Mouse (Mus musculus): ENCODE measurements around the gene Pik3cd.
"Not testable (repeated sequence)": the region's sequence is repeated elsewhere in the genome, so short reads cannot be mapped to it uniquely, and the experiment has no call there.

The Pik3cd gene

GRCm38 (mm10) chr4:149702210-149702979 lies at the start of gene Pik3cd:
Gene Pik3cd (minus strand): TSS chr4:149702571.
- DNase-seq = peak; percentile 63

DNA sequence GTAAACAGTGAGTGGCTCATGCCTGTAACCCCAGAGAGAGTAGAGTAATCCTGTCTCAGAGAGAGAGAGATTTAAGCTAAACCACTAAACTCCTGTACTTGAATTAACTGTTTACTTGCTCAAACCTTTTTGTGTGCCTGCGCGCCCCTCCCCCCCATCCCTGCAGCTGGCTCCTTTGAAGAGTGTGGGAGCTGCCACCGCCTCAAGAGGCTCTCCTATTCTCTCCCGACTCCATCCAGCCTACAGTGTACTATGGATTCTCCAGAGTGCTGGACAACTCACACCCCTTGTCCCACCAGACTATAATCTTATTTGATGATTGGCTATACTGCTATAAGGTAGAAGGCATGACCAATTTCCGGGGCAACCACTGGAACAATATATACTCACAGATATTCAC lies 48.3 kb upstream of the Pik3cd start:
- no peak for DNase-seq

DNA sequence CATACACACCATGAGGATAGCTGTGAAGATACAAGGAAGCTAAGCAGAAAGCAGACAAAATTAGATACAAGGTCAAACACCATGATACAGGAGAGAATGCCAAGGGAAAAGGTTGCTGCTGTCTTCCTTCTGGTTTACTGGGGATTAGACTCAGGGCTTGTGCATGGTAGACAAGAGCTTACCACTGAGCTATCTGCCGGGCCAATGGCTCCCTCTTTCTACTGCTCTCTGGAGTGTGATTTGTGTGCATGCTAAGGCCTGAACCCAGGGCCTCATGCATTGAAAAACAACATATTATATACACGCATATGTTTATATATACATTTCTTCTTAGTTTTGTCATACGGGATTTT lies 47.3 kb upstream of the Pik3cd start:
- not testable (repeated sequence) for DNase-seq

- no peak for DNase-seq
Measured at GRCm38 (mm10) chr4:149749003-149749662, 46.8 kb upstream of the Pik3cd start.

DNA sequence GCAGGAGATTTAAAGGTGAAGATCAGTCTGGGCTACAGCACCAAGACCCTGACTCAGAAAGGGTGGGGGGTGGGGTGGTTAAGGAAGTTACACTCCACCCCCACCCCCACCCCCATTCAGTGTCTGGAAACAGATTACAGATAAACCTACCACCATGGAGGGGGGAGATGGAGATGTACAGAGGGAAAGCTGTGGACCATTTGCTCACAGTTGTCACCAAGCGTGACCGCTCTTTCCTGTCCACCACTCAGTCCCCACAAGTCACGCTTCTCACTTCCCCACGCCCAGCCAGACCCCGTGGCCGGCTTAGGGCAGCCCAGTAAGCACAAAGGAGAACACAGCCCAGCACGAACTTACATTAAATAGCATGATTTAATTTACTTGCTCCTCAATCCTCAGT lies 41.7 kb upstream of the Pik3cd start:
- no peak for DNase-seq

GRCm38 (mm10) chr4:149742011-149742530 lies 39.7 kb upstream of the Pik3cd start:
- no peak for DNase-seq

- peak; percentile 7 for DNase-seq
Measured at GRCm38 (mm10) chr4:149740301-149740700, 37.9 kb upstream of the Pik3cd start.

GRCm38 (mm10) chr4:149739478-149739877 lies 37.1 kb upstream of the Pik3cd start:
- DNase-seq = peak; percentile 5

DNA sequence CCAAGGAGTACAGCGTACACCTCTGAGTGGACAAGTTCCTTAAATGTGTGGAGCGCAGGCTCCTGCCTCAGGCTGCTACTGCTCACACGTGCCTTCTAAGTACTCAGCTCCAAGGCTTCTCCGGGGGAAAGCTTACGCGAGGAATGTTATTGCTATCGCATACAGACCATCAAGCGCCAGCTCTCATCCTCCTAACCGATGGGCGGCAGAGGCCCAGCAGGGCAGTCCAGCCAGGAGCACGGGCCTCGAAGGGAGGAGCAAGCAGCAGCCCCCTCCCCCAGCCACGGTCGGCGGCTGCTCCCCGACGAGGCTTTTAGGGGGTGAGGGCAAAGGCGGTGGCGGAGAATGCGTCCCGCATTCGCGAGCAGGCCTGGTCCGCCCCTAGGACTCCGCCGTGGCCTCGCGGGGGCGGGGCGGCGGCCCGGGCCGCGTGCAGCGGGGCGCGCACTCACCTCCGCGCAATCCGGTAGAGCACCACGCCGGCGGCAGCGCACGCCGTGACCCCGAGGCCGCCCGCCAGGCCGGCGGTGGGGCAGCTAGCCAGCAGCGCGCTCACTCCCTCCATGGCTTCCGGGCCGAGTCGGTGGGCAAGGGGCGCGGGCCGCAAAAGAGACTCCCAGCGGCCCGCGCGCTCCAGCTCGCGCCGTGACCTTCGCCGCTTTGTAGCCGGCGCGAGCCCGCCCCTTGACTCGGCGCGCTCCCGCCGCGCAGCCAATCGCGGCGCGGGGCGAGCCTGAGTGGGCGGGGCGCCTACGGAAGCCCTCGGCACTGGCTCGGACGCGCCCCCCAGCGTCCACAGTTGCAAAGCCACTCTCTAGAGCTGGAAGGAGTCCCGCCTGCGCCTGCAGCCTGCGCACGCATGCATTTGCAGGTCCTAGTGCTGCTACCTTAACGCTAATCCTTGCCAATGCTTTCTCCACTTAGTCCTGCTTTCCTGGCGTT lies 35.3 kb upstream of the Pik3cd start, which contains the start of gene Tmem201:
Gene Tmem201 (minus strand): TSS at position 662 of the 942 bp plus-strand sequence.
- DNase-seq = peak; percentile 99

DNA sequence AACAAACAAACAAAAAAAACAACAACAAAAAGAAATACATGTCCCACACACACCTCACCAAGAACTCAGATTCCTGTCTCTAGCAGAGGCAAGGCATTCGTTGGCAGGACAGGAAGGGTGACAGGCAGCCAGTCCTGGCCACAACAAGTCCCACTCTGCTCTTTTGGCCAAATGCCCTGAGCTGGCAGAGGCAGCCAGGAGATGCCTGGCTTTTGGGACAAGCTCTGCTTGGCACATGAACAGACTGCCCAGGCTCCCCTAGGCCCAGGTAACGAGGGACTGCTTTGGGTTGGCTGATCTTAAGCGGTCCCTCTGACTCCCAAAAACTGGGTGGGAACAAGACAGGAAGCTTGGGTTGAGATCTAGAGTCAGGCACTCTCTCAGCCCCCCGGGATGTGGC lies 34.2 kb upstream of the Pik3cd start:
- no peak for DNase-seq

DNA sequence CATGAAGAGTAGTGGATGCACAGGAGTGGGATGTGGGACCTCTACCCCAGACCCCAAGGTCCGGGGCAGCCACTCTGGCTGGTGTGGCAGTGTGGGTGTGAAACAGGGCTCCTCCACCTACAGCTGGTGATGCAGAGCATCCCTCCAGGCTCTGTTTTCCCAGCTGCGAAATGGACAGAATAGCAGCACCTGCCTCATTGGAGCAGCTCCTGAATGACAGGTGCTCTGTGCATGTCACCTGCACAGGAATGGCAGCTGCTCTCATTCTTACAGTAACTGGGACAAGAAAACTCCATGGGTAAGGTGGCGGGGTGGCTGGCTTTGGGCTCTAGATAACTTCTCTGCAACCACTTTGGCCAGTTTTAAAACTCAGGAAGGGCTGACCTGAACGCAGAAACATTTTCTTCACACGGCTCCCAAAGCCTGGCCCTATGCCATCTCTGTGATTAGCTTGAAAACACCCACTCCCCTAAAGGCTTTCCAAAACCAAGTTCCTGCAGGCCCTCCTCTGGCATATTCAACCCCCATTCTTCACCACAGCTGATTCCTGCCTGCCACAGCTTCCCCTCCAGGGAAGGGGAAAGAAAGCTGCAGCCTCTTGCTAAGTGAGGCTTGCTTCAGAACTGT lies 33.4 kb upstream of the Pik3cd start:
- no peak for DNase-seq

DNA sequence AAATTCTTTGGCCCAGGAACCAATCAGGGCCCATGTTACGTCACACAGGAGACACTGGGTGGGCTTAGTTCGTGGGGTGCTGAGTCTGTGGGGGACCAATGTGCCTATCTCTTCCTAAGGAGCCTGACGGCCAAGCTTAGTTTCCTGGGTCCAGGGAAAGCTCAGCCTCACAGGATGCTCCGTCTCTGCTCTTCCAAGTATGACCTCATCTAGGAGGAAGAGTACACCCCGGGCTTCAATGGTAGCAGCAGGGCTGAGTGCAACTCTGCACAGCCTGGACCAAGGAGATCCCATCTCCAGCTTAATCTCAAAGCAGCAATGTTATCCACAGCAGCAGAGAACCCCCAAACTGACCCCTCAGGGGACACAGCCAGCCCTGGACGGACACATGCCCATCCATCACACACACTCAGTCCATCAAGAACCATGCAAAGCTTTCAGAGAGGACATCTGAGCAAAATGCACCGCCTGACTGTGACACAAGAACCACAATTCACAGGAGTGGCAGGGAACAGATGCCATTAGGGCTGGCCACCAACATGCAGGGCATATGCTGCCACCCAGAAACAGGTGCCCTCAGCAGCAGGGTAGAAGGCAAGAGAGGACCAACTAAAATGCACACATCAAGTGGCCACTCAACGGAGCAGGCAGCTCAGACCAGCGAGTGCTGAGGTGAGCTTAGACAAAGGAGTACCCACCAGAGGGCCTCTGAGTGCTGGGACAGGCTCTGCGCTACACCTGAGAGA lies 32.5 kb upstream of the Pik3cd start:
- no peak for DNase-seq

DNA sequence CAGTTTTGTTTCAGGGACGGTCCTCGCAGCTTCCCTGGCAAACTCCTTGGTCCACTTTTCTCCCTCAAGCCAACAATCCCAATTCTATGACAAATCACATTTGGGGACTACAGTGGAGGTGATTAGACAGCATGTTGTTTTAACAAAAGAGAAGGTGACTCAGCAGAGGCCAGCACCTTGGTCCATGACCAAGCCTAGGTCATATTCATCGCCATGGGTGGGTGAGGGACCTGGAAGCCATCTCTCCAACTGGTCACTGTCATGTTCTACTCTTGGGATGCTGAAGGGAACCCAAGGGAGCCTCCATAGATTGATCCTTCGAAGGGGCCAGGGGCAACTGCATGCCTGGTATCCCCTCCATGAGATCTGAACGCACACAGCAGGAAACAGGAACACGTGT lies 31.9 kb upstream of the Pik3cd start:
- DNase-seq = no peak

- no peak for DNase-seq
Measured at GRCm38 (mm10) chr4:149733748-149734147, 31.4 kb upstream of the Pik3cd start.

- DNase-seq = no peak
Measured at GRCm38 (mm10) chr4:149732800-149733199, 30.4 kb upstream of the Pik3cd start.

DNA sequence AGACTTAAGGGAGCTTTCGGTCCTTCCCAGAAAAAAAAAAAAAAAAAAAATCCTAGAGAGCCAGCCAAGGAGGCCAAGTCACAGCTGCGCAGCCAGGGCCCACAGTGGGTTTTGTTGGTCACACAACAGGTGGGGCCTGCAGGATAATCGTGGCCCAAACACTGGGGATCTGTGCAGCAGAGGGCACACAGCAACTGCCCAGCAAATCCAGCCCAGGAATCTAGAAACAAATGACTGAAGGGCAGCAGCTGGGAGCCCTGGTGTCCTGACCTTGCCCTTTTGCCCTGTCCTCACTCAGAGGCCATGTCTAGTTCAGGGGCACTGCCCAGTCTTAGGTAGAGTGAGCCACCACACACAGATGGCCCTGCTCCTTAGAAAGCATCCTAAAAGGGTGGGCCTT lies 29.9 kb upstream of the Pik3cd start:
- no peak for DNase-seq

DNA sequence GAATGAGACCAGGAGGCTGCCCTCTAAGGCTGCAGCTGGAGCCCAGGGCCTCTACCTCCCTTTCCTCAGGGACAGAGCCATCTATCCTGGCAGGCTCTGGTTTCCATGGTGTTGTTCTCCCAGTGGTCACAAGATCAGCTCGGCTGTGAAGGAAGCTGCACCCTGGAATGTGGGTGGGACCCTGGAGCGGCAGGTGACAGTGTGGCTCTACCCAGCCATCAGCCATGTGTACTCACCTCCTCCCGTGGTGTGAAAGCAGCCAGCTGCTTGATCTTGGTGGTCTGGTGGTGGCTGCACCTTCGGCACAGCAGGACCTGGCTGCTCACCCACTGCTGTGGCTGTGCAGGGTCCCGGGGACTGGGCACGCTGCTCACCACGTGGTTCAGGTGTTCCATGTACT lies 28.5 kb upstream of the Pik3cd start:
- no peak for DNase-seq

DNA sequence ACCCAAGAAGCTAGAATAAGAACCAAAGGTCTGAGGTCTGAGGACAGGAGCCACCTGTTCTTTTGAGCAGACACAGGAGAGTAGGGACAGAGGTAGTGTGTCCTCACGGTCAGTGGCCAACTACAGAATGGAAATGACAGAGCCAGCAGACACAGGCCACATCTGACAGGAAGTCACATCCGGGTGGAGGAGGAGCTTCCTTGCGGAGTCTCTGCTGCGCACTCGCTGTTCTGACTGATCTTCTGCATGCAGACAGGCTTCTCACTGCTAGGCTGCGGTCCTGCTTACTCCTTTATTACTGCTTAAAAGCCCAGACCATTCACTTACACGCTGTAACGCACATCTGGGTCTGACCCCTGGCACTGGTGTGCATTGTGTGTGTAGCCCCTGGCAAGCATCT lies 26.4 kb upstream of the Pik3cd start:
- DNase-seq = no peak

GRCm38 (mm10) chr4:149727636-149728035 lies 25.3 kb upstream of the Pik3cd start:
- DNase-seq = no peak

GRCm38 (mm10) chr4:149725661-149726350 lies 23.4 kb upstream of the Pik3cd start:
- peak; percentile 89 for DNase-seq

DNA sequence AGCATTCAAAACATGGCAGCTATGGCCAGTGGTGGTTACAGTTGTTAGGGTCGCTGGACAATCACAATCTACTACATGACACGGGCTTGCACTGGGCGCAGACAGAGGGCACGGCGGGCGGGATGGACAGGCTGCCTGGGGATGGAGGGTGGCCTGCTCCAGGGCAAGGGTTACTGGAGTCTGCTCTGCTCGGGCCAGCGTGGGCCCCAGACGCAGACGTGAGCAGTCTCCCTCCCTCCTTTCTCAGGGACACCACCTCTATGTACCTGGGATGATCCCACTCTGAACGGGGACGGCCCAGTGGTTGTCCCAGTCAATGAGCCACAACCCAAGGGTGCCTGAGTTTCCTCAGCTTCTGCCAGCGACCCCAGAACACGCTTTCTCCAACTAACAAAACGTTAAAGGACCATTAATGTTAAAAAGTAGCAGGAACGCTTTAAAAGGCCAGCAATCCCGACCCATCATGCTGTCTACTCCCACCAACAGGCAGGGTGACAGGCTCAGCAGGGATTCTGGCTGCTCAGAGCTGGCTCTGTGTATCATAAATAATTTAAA lies 22.6 kb upstream of the Pik3cd start:
- no peak for DNase-seq

Data from thymus, postnatal 4 days (tissue).